Mouse (Mus musculus): Measurements from ENCODE around the gene Xpo6.
A peak's percentile ranks its signal among the peaks of the same experiment; 100 is the strongest.

The Xpo6 gene

GRCm38 (mm10) chr7:126200178-126200996, at the start of gene Xpo6:
Gene Xpo6, minus strand, starts transcription at chr7:126200501.
- DNase-seq (ENCODE audit: low read depth) = peak; percentile 98

GRCm38 (mm10) chr7:126249986-126250385, 49.7 kb upstream of the Xpo6 start:
- no peak for DNase-seq (ENCODE audit: low read depth)

GRCm38 (mm10) chr7:126249146-126249545, 48.8 kb upstream of the Xpo6 start:
- DNase-seq (ENCODE audit: low read depth) = no peak

GRCm38 (mm10) chr7:126248641-126249141, 48.4 kb upstream of the Xpo6 start:
- DNase-seq (ENCODE audit: low read depth) = no peak

- DNase-seq (ENCODE audit: low read depth) = no peak
Observed at GRCm38 (mm10) chr7:126248088-126248487, 47.8 kb upstream of the Xpo6 start.

GRCm38 (mm10) chr7:126244168-126244750, 44.0 kb upstream of the Xpo6 start:
- peak; percentile 19 for DNase-seq (ENCODE audit: low read depth)

GRCm38 (mm10) chr7:126240814-126241360, 40.6 kb upstream of the Xpo6 start:
- DNase-seq (ENCODE audit: low read depth) = no peak

GRCm38 (mm10) chr7:126236794-126237192, 36.5 kb upstream of the Xpo6 start:
- no peak for DNase-seq (ENCODE audit: low read depth)

GRCm38 (mm10) chr7:126236083-126236793, 35.9 kb upstream of the Xpo6 start:
- no peak for DNase-seq (ENCODE audit: low read depth)

- no peak for DNase-seq (ENCODE audit: low read depth)
Observed at GRCm38 (mm10) chr7:126234611-126235010, 34.3 kb upstream of the Xpo6 start.

GRCm38 (mm10) chr7:126232345-126233071, 32.2 kb upstream of the Xpo6 start:
- DNase-seq (ENCODE audit: low read depth) = no peak

- no peak for DNase-seq (ENCODE audit: low read depth)
Observed at GRCm38 (mm10) chr7:126230357-126231148, 30.3 kb upstream of the Xpo6 start.

- DNase-seq (ENCODE audit: low read depth) = no peak
Observed at GRCm38 (mm10) chr7:126226136-126226535, 25.8 kb upstream of the Xpo6 start.

- DNase-seq (ENCODE audit: low read depth) = no peak
Observed at GRCm38 (mm10) chr7:126222753-126223152, 22.5 kb upstream of the Xpo6 start.

- DNase-seq (ENCODE audit: low read depth) = no peak
Observed at GRCm38 (mm10) chr7:126220611-126221010, 20.3 kb upstream of the Xpo6 start.

- DNase-seq (ENCODE audit: low read depth) = no peak
Observed at GRCm38 (mm10) chr7:126218311-126218710, 18.0 kb upstream of the Xpo6 start.

GRCm38 (mm10) chr7:126216867-126217266, 16.6 kb upstream of the Xpo6 start:
- no peak for DNase-seq (ENCODE audit: low read depth)

- DNase-seq (ENCODE audit: low read depth) = no peak
Observed at GRCm38 (mm10) chr7:126210856-126211255, 10.6 kb upstream of the Xpo6 start.

GRCm38 (mm10) chr7:126200997-126201345, 670 bp upstream of the Xpo6 start:
- DNase-seq (ENCODE audit: low read depth) = no peak

GRCm38 (mm10) chr7:126199691-126200102, 604 bp downstream of the Xpo6 start:
- peak; percentile 72 for DNase-seq (ENCODE audit: low read depth)

GRCm38 (mm10) chr7:126198926-126199325, 1.4 kb downstream of the Xpo6 start:
- peak; percentile 14 for DNase-seq (ENCODE audit: low read depth)

Measured in NIH3T3 (cell line).